Mouse (Mus musculus): ENCODE measurements around the gene Fxn.

The Fxn gene

GRCm38 (mm10) chr19:24280601-24281228 is at the start of gene Fxn:
Fxn (minus strand) TSS chr19:24280605.
- peak; percentile 67 for DNase-seq

DNA sequence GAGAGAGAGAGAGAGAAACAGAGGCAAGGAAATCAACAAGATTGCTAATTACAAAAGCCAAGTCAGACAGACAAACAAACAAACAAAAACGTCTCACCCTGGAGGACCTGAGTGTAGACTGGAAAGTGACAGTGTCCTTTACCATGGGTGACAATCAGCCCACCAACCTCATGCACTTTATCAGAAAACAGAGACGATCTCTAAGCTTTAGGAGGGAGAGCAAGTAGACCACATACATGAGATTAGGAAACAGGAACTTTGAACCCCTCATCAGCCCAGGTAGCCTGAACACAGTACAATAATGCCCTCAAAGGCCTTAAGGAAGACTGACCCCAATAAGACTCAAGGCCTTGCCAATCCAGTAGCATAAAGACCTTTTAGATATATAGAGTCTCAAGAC is 47.5 kb upstream of the Fxn start:
- no peak for DNase-seq

- no peak for DNase-seq
These were observed 46.6 kb upstream of the Fxn start for GRCm38 (mm10) chr19:24326969-24327368.

GRCm38 (mm10) chr19:24325692-24326091 is 45.3 kb upstream of the Fxn start:
- no peak for DNase-seq

GRCm38 (mm10) chr19:24323841-24324613 is 43.6 kb upstream of the Fxn start:
- no peak for DNase-seq

GRCm38 (mm10) chr19:24321900-24322311 is 41.5 kb upstream of the Fxn start:
- DNase-seq, result no peak

- DNase-seq, result no peak
These were observed 41.0 kb upstream of the Fxn start for GRCm38 (mm10) chr19:24321211-24321899.

GRCm38 (mm10) chr19:24318172-24318571 is 37.8 kb upstream of the Fxn start:
- no peak for DNase-seq

- DNase-seq, result no peak
These were observed 37.3 kb upstream of the Fxn start for GRCm38 (mm10) chr19:24317731-24318130.

DNA sequence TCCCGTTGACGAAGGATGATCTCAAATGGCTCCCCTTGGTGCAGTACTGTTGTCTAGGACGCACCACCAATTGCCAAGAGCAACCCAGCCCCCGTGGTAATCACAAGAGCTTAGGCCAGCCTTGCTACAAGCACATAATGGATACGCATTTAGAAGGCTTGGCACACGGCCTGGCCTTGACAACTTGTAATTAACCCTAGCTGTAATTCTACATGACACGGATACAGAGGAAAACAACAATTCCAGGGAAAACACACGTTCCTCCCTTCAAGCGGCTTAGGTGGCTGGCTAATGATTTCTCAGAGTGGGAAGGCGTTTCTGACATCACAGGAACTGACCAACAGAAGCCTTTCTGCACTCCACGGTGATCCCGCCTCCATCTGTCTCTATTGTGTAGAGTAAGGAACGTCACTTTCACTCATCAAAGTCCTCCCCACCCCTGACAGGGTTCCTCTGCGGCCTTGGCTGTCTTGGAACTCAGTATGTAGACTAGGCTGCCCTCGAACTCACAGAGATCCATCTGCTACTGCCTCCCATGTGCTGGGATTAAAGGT is 36.7 kb upstream of the Fxn start:
- no peak for DNase-seq

- no peak for DNase-seq
These were observed 35.8 kb upstream of the Fxn start for GRCm38 (mm10) chr19:24316060-24316725.

GRCm38 (mm10) chr19:24315234-24315633 is 34.8 kb upstream of the Fxn start:
- no peak for DNase-seq

- peak; percentile 74 for DNase-seq
These were observed 34.3 kb upstream of the Fxn start for GRCm38 (mm10) chr19:24314676-24315075.

GRCm38 (mm10) chr19:24312556-24313342 is 32.3 kb upstream of the Fxn start:
- DNase-seq, result peak; percentile 74

DNA sequence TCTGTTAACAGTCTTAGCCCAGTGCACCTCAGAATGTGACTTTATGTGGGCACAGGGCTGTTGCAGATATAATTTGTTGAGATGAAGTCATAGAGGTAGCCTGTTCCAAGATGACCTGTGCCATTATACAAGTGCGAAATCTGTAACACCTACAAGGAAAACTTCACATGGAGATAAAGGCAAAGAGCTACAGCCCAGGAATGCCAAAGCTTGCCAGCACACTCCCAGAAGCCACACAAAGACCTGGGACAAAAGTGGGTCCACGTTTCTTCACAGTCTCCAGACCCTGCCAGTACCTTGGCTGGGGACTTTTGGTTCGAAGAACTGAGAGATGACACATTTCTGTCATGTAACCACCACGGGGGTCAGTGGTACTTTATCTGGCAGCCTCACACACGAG is 31.6 kb upstream of the Fxn start:
- DNase-seq, result no peak

- peak; percentile 82 for DNase-seq
These were observed 27.9 kb upstream of the Fxn start for GRCm38 (mm10) chr19:24308305-24308705.

- peak; percentile 60 for DNase-seq
These were observed 27.1 kb upstream of the Fxn start for GRCm38 (mm10) chr19:24307271-24308221.

- no peak for DNase-seq
These were observed 25.9 kb upstream of the Fxn start for GRCm38 (mm10) chr19:24306351-24306750.

DNA sequence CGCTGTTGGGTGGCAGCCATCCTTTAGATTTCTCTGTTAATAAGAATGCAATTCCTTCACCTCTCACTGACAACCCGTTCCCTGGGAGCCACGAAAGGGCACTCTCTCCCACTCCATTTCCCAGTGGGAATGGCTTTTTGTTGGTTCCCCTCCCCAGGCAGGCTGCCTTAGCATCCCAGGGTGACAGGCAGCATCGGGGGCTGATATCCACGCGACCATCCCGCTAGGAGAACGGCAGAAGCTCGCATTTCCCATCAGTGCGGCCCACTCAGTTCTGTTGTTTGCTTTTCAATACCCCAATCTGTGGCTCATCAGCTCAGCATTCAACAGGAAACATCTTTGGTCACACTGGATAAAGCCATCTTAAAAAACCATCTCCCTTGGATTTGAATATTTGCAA is 21.8 kb upstream of the Fxn start:
- DNase-seq, result no peak

- no peak for DNase-seq
These were observed 21.4 kb upstream of the Fxn start for GRCm38 (mm10) chr19:24301768-24302148.
